Mouse (Mus musculus) midbrain, embryonic 11.5 days (tissue): ENCODE data around the gene Cdh23. TPM values are rescaled to one million over a fixed set of nuclear protein-coding genes. Genes with fewer than 3 reads are reported as not detected.

Experiments used
- ATAC-seq: fragments of 200-750 bp; cut with Nextera tagmentation; 2 replicates; pipeline ENCODE4 v1.8.0; 2017; ENCODE audit warnings: moderate TSS enrichment, moderate library complexity; ENCODE audit not compliant: low FRiP score
- DNase-seq: peaks from one replicate; pipeline ENCODE4 v3.0.0; 2015; ENCODE audit warnings: low spot score; ENCODE audit errors: missing footprints
- H3K27ac ChIP-seq: fragments of 300-500 bp; sonication (generic); 2 replicates; pipeline ENCODE4 v1.5.1; 2014; ENCODE audit warnings: low read depth, low read length
- H3K27me3 ChIP-seq: fragments of 300-500 bp; sonication (generic); 2 replicates; pipeline ENCODE4 v1.6.1; 2014; ENCODE audit warnings: mild to moderate bottlenecking, low read length, moderate library complexity, mixed read lengths; ENCODE audit not compliant: control insufficient read depth, insufficient read depth
- H3K36me3 ChIP-seq: fragments of 300-500 bp; sonication (generic); 2 replicates; pipeline ENCODE4 v1.6.1; 2014; ENCODE audit warnings: mild to moderate bottlenecking, low read length, moderate library complexity, mixed read lengths; ENCODE audit not compliant: control insufficient read depth, insufficient read depth
- H3K4me1 ChIP-seq: fragments of 300-500 bp; sonication (generic); 2 replicates; pipeline ENCODE4 v1.6.1; 2014; ENCODE audit warnings: low read length; ENCODE audit not compliant: control insufficient read depth, insufficient read depth
- H3K4me2 ChIP-seq: fragments of 300-500 bp; sonication (generic); 2 replicates; pipeline ENCODE4 v1.6.1; 2014; ENCODE audit warnings: mild to moderate bottlenecking, moderate library complexity
- H3K4me3 ChIP-seq: fragments of 300-500 bp; sonication (generic); 2 replicates; pipeline ENCODE4 v1.5.1; 2014; ENCODE audit warnings: low read depth, low read length
- H3K9ac ChIP-seq: fragments of 300-500 bp; sonication (generic); 2 replicates; pipeline ENCODE4 v1.6.1; 2014; ENCODE audit warnings: low read length
- H3K9me3 ChIP-seq: fragments of 300-500 bp; sonication (generic); 2 replicates; pipeline ENCODE4 v1.6.1; 2016; ENCODE audit warnings: low read length; ENCODE audit not compliant: control insufficient read depth
- WGBS: fragments of 180-500 bp; shearing (Covaris S2); extraction: QIAGEN DNeasy Blood & Tissue Kit; methylation state at CpG from one replicate; pipeline ENCODE4 v1.1.7; 2014; 5-methylcytosine and 5-hydroxymethylcytosine counted together
- polyA plus RNA-seq: library from polyadenylated mRNA; unstranded; fragments of >200 nt; fragmentation: Nextera tagmentation; extraction: Ambion mirVana; gene quantifications from 2 replicates; pipeline ENCODE4 v1.2.1, GENCODE M21; 2014

Cdh23 gene
- polyA plus RNA-seq, 1 experiment from 2014 or later: 0.71 TPM

GRCm38 (mm10) chr10:60282116-60283014, 413.9 kb downstream of the Cdh23 start:
- DNase-seq (peak; percentile 54), ATAC-seq (no peak)
- WGBS: 75% methylated on average over 10 of the region's 10 CpGs
- Histone ChIP-seq H3K27ac (no peak overlapping the region), H3K9me3 (no peaks in the 10 kb centered on the region), H3K27me3 (no peaks in the 10 kb centered on the region), H3K9ac (no peak overlapping the region), H3K4me2 (no peak overlapping the region), H3K36me3 (no peaks in the 10 kb centered on the region), H3K4me3 (no peak overlapping the region), H3K4me1 (peaks cover 71% of the 10 kb centered on the region)

GRCm38 (mm10) chr10:60281571-60282050, 414.7 kb downstream of the Cdh23 start:
- WGBS: 92% methylated on average over 9 of the region's 9 CpGs

GRCm38 (mm10) chr10:60280353-60280752, 415.9 kb downstream of the Cdh23 start:
- no peak for DNase-seq
- Histone ChIP-seq H3K9me3 (no peaks in the 10 kb centered on the region), H3K27ac (no peak overlapping the region), H3K36me3 (no peaks in the 10 kb centered on the region), H3K4me3 (no peak overlapping the region), H3K4me2 (no peak overlapping the region), H3K27me3 (no peaks in the 10 kb centered on the region), H3K9ac (no peak overlapping the region), H3K4me1 (peaks cover 57% of the 10 kb centered on the region)
- ATAC-seq: no peak
- WGBS: 95% methylated on average over 6 of the region's 6 CpGs

More at GRCm38 (mm10) chr10:60281571-60282050, 414.7 kb downstream of the Cdh23 start:
- H3K4me3 ChIP-seq: no peak overlapping the region
- no peaks in the 10 kb centered on the region for H3K27me3 ChIP-seq
- H3K27ac ChIP-seq: no peak overlapping the region
- no peaks in the 10 kb centered on the region for H3K36me3 ChIP-seq
- DNase-seq (peak; percentile 10), ATAC-seq (no peak)
- no peak overlapping the region for H3K9ac ChIP-seq
- H3K4me2 ChIP-seq: no peak overlapping the region
- H3K4me1 ChIP-seq: peaks cover 69% of the 10 kb centered on the region
- H3K9me3 ChIP-seq: no peaks in the 10 kb centered on the region

- Histone ChIP-seq H3K4me3 (no peak overlapping the region), H3K9me3 (no peaks in the 10 kb centered on the region), H3K4me1 (peaks cover 53% of the 10 kb centered on the region), H3K36me3 (no peaks in the 10 kb centered on the region), H3K9ac (no peak overlapping the region), H3K4me2 (no peak overlapping the region), H3K27ac (no peak overlapping the region), H3K27me3 (no peaks in the 10 kb centered on the region)
- DNase-seq (no peak), ATAC-seq (no peak)
- WGBS: 93% methylated on average over 9 of the region's 9 CpGs
Measured at GRCm38 (mm10) chr10:60279941-60280301, 416.4 kb downstream of the Cdh23 start.

- Histone ChIP-seq H3K4me3 (no peak overlapping the region), H3K27me3 (no peaks in the 10 kb centered on the region), H3K4me2 (peak overlapping the region; percentile 95), H3K27ac (no peak overlapping the region), H3K4me1 (peaks cover 48% of the 10 kb centered on the region), H3K9ac (peak overlapping the region; percentile 12; the same call in 1 of the 2 replicates), H3K9me3 (no peaks in the 10 kb centered on the region), H3K36me3 (no peaks in the 10 kb centered on the region)
- no peak for ATAC-seq
- 79% methylated on average over 8 of the region's 8 CpGs for WGBS
- DNase-seq: no peak
Measured at GRCm38 (mm10) chr10:60279290-60279940, 416.9 kb downstream of the Cdh23 start.

DNA sequence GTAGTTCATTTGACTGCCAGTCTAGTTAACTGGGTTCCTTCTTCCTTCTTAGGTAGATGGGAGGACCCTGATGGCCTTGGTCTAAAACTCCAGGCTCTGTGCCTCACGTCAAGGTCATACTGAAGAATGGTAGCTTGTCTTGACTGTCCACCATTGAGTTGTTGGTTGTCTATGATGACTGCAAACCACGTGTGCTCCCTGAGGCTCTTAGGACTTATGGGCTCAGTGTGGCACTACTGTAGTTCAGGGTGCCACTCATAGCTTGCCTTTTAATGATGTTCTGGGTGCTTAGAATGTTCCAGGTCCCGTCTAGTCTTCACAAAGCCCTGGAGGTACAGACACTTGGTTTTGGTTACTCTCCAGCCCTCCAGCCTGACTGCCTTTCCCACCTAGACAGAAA, 417.5 kb downstream of the Cdh23 start:
- no peak overlapping the region; the same call in 1 of the 2 replicates for H3K4me3 ChIP-seq
- ATAC-seq (no peak), DNase-seq (no peak)
- peak overlapping the region; percentile 95 for H3K4me2 ChIP-seq
- H3K27me3 ChIP-seq: no peaks in the 10 kb centered on the region
- H3K36me3 ChIP-seq: no peaks in the 10 kb centered on the region
- no peak overlapping the region for H3K27ac ChIP-seq
- H3K4me1 ChIP-seq: peaks cover 41% of the 10 kb centered on the region
- no peaks in the 10 kb centered on the region for H3K9me3 ChIP-seq
- WGBS: 86% methylated on average over 3 of the region's 3 CpGs
- H3K9ac ChIP-seq: peak overlapping the region; percentile 12

GRCm38 (mm10) chr10:60278006-60278399, 418.3 kb downstream of the Cdh23 start:
- no peak for ATAC-seq
- 11% methylated on average over 13 of the region's 13 CpGs for WGBS
- Histone ChIP-seq H3K4me3 (peak overlapping the region; percentile 63), H3K36me3 (no peaks in the 10 kb centered on the region), H3K4me2 (peak overlapping the region; percentile 95), H3K9ac (peak overlapping the region; percentile 84), H3K4me1 (peaks cover 36% of the 10 kb centered on the region), H3K27me3 (no peaks in the 10 kb centered on the region), H3K27ac (no peak overlapping the region; the same call in 1 of the 2 replicates), H3K9me3 (no peaks in the 10 kb centered on the region)
- no peak for DNase-seq

DNA sequence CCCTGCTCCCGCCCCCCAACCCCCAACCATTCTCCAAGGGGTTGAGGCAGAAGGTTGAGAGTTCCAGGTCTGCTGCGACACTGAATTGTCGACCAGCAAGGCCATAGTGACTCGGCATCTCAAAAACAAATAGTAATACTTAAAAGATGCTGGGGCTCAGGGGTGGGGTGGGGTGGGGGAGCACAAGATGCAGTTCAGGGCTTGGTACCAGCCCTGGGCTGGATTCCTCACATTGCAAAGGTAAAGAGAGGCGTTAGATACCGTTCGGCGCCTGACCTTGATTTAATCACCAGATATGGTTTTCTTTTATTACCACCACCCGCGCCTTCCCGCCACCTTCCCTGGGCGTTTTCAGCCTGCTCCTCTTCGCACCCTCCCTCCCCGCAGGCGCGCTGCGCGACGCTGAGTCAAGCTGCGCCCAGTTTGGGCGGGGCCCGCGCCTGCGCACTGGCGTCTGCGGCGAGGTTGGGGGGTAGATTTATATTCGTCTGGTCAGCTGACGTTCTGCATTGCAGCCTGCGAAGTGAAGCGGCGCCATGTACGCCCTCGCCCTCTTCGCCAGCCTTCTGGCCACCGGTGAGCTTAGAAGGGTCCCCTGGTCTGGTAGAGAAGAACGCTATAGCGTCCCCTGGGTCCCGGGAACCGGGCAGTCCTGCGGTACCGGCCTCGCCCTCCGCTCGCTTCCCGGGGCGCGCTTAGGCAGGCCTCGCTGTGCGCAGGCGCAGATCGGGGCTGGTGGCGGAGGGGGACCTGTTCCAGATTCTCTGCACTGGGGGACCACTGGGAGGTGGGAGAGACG, 418.9 kb downstream of the Cdh23 start, which contains the start of gene Psap:
Gene Psap, plus strand, starts transcription at position 421 of the 799 bp plus-strand sequence.
- H3K4me3 ChIP-seq: peak within 1 kb of the TSS; percentile 63
- DNase-seq (peak; percentile 99), ATAC-seq (peak; percentile 91)
- H3K9me3 ChIP-seq: no peaks in the 10 kb centered on the region
- H3K27me3 ChIP-seq: no peaks in the 10 kb centered on the region
- H3K27ac ChIP-seq: peak within 1 kb of the TSS; percentile 69
- H3K4me1 ChIP-seq: peaks cover 33% of the 10 kb centered on the region
- H3K9ac ChIP-seq: peak within 1 kb of the TSS; percentile 84
- 3% methylated on average over 54 of the region's 54 CpGs for WGBS
- no peaks in the 10 kb centered on the region for H3K36me3 ChIP-seq
- peak within 1 kb of the TSS; percentile 95 for H3K4me2 ChIP-seq
